Mouse (Mus musculus): ENCODE data around the gene Pxk.

The Pxk gene

DNA sequence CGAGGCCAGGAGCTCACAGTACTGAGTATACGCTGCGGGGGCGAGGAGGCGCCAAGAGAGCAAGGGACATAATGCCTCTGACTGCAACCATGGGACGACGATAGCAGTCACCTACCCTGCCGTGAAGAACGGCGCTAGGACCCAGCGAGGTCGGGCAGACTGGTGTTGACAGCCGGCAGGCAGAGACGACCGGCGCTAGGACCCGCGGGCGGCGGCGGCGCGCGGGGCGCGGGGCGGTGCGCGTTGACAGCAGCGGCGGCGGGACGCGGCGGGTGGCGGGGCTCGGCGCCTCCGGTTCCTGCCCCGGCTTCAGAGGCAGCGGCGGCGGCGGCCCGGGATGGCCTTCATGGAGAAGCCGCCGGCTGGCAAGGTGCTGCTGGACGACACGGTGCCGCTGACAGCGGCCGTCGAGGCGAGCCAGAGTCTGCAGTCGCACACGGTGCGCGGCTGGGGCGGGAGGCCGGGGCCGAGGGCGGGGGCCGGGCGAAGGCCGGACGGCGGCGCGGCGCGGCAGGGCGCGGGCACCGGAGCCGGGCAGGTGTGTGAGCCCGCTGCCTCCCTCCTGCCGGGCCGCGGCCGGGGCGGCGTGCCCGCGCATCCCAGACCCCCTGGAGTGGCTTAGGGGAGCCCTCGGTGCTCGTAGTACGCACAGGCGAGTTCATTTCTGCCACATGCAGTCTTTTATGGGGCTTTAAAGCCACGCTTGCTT is at the start of gene Pxk:
Gene Pxk, plus strand, starts transcription at position 234 of the 709 bp plus-strand sequence.
- peak; percentile 65 for DNase-seq (ENCODE audit: low read depth, low spot score)

DNA sequence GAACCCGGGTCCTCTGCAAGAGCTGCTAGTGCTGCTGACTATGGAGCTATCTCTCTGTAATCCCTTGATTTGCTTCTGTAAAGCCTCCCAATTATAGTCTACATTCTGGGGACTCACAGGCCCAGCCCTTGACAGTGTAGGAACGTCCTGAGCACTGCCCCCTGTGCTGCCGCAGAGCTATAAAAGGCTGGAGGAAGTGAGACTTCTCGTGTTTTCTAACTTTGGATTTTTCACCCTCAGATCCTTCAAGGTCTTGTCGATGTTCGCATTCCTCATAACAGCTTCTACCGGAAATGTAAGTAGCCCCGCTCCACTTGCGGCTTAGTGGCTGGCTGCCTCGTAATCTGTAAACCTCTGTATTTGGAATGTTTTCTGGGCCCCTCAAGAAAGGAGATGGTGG is 48.7 kb upstream of the Pxk start:
- no peak for DNase-seq (ENCODE audit: low read depth, low spot score)

DNA sequence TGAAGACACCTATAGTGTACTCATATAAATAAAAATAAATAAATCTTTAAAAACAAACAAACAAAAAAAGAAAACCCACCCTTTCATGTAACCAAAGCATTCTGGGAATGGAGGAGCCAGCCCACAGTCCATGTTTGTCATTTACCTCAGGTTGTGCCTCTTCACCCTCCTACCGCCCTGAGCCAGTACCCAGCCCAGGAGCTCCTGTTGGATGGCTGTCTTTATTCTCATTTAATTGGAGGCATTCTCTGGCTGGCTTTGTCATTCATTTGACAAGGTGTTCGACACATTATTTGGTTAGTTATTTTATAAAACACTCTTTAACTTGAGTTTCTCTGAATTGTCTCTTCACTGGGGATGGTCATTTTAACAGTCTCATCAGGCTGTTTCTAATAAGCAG is 46.1 kb upstream of the Pxk start:
- peak; percentile 80 for DNase-seq (ENCODE audit: low read depth, low spot score)

DNA sequence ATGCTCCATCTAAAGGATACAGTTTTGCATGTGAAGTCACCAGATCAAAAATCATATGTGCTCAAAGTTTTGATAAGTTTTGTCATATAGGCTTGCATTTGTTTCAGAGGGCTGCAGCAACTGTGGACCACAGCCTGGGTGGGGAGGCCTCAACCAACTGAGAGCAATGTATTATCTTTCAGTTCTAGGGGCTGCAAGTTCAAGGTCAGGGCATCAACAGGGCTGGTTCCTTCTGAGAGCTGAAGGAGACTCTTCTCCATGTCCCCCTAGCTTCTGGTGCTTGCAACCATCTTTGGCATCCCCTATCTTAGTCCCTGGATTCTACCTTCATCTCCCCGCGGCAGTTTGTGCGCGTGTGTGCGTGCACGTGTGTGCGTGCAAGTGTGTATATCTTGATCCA is 45.4 kb upstream of the Pxk start:
- peak; percentile 65 for DNase-seq (ENCODE audit: low read depth, low spot score)

DNA sequence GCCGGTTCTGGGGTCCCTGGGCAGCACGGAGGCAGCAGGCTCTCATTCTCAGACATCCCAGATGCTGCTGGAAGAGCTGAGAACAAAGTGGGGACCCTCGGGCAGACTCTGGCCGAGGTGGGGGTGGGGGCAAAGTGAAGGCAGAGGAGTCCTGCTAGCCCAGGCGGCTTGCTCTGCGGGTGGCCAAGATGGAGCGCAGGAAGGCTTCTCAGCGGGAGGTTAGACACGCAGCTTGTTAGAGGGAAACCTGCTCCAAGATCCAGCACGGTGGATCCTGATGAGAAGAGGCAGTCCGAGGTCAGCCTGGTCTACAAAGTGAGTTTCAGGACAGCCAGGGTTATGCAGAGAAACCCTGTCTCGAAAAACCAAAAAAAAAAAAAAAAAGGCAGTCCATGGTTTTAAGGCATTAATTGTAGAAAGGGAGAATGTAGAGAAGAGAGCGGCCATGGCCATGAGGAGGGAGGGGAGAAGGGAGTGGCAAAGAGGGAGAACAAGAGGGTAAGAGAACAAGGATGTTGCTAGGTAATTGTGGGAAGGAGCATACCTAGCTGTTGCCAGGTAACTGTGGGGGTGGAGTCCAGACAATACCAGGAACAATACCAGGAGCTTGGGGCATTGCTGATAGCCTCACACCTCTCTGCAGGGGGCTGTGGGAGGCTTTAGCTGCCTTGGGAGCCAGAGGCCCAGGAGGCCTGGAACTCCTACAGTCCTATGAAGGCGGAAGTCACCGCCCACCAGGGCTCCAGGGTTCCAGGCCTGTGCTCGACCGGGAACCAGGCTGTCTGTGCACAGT is 43.5 kb upstream of the Pxk start:
- peak; percentile 99 for DNase-seq (ENCODE audit: low read depth, low spot score)

DNA sequence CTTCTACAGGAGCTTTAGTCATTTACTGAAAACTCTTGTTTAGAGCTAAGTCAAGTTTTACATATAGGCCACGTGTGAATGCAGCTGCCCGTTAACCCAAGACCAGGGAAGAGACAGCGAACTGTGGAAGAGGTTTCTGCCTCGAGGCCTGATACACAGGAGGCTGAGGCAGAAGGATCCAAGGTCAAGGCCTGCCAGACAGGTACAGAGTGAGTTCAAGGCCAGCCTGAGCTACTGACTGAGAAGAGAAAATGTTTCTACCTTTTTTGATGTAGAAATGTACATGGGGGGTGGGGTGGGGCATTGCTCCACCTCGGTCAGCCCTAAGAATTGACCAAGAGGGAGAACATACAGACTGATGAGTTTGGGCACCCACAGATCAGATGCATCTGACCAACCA is 41.9 kb upstream of the Pxk start:
- peak; percentile 44 for DNase-seq (ENCODE audit: low read depth, low spot score)

DNA sequence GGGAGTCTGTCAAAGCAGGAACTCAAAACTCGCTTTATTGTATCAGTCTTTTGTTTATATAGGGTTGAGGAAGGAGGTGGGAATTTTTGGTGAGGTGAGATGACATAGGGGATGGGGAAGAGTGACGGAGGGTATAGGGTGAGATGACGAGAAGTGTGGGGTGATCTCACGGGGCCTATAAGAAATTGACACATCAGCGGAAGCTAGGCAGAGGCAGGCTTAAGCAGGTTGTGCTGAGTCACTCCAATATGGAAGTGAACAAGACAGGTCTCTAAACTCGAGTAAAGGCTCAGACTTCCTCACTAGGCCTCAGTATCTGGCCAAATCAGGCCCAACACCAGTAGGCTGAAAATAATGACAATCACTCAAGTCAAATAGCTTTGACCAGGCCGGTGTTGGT is 38.1 kb upstream of the Pxk start:
- peak; percentile 39 for DNase-seq (ENCODE audit: low read depth, low spot score)

DNA sequence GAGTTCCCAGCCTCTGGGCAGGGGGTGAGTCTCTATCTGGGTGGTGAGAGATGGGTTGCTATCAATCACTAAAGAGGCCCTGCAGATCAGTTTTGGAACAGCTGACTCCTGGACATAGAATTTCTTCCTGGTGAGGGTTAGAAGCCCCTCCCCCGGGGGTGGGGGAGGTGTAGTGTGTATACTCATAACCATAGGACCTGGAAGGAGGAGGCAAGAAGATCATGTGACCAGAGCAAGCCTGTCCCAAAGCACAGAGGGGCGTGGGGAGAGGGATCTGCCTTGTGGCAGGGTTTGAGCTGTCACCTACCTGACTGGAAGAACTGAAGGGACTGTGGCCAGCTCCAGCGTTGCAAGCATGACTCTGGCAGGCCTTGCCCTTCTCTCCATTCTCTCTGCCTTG is 35.9 kb upstream of the Pxk start:
- DNase-seq (ENCODE audit: low read depth, low spot score), result peak; percentile 77

DNA sequence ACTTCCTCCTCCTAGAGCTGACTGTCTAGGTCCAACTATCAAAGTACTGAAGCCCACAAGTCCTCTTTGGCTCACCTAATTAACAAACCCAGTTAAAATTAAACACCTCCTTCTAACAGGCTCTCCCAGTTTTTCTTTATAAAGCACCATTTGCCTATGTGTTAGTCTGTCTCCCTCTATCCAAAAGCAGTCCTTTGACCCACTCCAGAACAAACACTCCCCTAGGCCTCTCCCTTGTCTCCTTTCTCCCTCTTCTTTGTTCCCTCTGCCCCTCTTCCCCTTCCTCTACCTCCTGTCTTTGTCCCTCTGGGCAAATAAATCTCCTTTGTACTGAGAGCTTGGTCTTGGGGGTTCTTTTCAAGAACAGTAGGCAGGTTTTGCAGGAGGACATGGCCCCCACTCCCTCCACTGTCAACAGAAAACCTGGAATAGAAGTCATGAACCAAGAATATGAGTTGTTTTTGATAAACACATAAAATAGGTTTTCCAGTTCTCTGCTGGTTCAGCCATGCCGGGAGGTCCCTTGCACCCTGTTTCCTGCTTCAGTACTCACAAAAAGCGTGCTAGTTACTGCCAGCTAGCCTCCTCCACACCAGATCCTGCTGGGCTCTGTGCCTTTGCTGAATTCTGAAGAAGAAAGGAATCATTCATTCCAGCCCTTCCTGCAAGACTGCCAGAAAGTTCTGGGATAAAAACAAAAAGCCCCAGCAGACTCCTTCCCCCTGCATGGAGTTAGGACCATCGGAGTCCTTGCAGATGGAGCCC is 35.3 kb upstream of the Pxk start:
- DNase-seq (ENCODE audit: low read depth, low spot score), result no peak

DNA sequence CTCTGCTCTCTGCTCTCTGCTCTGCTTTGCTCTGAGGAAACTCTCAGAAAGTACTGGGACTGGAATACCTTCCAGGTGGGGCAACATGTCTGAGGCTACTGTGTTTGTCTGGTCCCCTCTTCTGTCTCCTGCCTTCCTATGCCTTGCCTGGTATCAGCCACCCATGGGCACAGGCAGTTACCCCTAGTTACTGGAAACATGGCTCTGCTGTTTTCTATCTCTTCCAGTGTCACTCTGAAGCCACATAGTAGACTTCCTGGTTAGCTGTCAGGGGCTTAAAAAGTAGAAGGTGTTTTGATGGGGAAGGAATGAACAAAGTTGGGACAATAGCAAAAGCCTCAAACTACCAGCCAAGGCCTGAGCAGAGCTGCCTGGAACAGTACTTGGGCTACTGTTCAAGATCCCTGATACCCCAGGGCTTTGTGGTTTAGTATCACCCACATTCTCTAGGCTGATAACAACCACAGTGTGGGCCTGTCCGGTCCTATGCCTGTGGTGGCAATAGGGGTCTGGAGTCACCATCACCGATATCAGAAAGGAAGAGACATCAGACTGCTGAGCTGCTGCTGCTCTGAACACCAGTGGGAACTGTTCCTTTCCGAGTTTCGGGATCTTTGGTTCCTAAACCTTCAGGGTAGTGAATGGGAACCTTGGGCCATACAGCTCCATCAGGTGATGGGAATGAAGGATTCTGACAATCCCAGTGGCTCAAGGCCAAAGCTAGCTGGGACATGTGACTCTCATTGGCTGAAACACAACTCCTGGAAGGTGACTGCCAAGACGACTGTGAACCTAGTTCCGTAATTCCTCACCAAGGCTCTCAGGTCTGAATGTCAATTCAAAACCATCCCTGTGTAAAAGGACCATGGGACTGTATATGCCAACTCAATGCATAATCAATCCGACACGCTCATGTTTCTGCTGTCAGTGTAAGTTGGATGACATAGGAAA is 33.9 kb upstream of the Pxk start:
- DNase-seq (ENCODE audit: low read depth, low spot score), result no peak

DNA sequence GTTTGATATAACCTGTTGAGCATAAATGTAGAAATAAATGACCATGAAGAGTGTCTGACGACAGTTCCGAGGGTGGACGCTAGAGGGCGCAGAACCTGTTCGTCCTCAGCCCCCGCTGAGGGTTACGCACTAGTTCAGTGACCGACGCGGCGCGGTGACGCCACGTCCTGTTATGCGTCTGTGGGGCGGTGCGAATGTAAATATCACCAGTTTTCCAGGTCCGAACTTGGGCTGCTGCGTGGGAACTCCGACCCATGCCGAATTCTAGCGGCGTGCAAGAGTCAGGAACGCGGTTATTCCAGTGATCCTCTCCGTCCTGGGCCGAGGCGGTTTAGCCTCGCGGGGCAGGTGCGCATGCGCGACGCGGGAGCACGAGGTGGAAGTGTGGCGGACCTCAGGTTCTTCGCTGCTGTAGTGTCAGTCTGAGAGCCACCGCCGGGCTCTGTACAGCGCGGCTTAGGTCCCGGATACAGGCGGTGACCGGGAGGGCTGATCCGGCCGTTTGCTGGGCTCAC is 17.8 kb upstream of the Pxk start, which contains the start of gene Rpp14:
Gene Rpp14, plus strand, starts transcription at position 203 of the 515 bp plus-strand sequence.
- DNase-seq (ENCODE audit: low read depth, low spot score), result peak; percentile 96

DNA sequence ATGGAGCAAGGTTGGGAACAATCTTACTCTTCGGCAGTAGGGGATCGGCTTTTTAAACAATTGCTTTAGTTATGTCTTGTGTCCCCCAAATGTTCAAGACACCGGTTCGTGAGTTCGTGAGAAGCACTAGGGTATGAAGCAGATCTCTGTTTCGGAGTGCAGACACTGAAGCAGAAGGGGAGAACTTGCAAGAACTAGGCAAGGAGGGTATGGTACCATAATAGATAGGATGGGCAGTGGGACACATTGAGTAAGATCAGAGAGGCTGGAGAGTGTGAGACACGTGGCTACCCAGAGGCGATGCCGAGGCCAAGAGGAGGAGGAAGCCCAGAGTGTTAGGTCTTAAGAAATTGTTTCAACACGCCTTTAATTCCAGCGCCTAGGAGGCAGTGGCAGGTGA is 17.3 kb upstream of the Pxk start:
- peak; percentile 40 for DNase-seq (ENCODE audit: low read depth, low spot score)

DNA sequence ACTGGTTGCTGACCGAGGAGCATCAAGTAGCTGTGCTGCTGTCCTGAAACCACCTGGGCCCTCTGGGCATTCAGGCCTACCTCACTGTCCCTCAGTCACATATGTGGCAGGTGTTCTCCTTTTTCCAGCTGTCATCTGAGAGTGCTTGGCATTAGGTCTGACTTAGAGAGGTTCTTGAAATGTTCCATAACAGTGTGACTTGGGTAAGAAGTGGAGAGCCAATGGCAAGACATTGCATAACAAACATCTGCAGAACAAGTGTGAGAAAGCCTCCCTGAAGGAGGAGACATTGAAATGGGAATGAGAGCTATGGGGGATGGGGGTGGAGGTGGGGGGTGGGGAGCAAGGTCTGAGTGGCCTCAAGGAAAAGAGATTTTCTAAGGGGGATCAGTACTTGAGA is 15.1 kb upstream of the Pxk start:
- DNase-seq (ENCODE audit: low read depth, low spot score), result no peak

DNA sequence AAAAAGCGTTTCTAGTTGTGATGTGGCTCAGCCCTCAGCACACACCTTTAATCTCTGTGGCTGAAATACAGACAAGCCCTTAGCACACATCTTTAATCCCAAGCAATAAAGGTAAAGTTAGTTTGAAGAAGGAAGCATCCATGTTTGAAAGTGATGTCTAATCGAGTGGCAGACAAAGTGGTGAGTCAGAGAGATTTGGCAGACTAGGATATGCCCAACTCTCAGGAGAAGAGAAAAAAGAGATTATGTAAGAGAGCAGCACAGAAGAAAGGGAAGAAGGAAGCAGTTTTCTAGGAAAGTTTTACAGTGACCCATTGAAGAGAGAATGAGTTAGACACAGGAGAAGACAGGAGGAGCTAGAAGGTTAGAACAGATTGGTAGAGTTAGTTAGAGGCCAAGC is 9.0 kb upstream of the Pxk start:
- no peak for DNase-seq (ENCODE audit: low read depth, low spot score)

DNA sequence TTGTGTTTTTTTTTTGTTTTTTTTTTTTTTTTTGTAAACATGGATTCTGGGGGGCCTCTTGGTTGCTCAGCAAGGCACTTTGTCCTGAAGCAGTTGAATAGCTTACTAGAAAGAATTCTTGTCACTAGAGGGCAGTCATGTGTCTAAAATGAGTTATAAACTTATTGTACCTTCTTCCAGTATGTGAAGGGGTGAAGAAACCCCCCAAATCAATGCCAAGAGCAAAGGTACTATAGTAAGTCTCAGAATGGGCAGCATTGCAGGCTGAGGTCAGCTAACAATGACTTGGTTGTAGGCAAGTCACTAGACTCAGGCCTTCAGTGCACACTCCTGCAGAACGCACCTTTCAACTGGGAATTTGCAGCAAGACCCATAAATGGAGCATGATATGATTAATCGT is 5.4 kb upstream of the Pxk start:
- peak; percentile 54 for DNase-seq (ENCODE audit: low read depth, low spot score)

DNA sequence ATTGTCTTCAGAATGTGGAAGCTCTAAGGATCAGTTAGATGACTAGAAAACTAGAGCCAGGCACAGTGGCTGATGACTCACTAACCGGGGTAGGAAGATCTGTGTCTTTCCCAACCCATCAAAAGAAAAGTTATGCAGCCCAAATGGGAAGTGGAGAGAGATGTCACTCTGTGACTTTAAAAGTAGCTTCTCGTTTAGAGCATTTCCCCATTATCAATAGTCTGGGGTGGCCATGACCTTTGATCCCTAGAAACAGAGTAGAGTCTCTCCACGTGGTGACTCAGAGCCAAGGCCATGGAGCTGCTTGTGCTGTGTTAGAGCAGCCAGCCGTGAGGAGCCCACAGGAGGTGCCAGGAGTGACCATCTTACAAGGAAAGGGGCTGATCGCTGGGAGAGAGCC is 4.6 kb upstream of the Pxk start:
- no peak for DNase-seq (ENCODE audit: low read depth, low spot score)

DNA sequence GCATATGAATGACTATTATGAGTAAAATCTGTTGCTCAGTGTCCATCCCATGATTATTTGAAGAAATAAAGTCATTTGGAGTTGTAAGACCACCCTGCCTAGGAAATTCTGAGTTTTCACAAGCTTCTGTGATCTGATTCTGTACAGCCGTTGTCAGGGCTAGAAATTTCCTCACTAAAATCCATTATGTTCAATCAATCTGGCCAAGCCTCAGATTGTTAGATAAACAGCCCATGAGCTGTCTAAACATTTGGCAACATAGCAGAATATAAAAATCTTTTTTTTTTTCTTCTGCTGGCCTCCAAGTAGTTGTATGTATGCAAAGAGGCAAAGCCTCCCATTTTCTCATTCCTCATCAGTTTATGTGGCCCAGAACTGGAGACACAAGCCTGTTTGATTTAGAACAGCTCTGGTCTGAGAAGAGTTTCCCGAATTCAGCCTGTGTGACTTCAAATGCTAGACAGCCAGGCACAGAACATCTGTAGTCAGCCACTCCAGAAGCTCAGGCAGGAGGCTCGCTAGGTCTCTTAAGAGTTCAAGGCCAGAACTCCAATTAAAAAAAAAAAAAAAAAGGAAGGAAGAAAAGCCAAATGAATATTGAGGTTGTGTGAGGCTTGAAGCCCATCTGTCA is 3.0 kb upstream of the Pxk start:
- DNase-seq (ENCODE audit: low read depth, low spot score), result no peak

DNA sequence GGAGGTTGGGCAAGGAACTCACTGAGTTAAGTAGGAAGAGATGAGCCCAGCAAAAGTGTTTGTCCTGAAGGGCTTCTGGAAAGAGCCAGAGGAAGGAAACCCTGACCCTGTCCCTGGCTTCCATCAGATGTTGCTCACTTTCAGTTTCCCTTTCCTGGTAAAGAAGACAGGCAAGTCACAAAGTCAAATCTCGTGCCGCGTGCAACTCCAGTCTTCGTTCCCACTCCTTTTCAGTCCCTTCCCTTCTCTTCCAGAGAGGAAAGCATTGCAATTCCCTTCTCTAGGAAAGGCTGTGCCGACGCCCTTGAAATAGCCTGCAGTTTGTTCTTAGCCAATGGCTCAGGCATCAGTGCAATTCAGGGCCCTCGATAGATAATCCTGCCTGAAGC is 2.5 kb upstream of the Pxk start:
- peak; percentile 27 for DNase-seq (ENCODE audit: low read depth, low spot score)

DNA sequence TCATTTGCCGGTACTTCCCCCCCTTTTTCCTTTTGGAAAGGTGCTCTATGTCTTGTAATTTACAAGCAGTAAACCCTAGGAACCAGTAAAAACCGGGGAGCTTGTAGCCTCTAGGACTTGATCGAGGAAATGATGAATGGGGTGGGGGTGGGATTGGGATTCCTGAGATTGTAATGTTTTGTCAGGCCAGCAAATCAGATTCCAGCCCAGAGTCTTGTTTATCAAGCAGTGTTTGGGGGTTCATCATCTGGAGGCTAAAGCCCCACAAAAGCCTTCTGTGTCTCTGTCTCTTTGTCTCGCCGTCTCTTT is 630 bp downstream of the Pxk start:
- no peak for DNase-seq (ENCODE audit: low read depth, low spot score)

DNA sequence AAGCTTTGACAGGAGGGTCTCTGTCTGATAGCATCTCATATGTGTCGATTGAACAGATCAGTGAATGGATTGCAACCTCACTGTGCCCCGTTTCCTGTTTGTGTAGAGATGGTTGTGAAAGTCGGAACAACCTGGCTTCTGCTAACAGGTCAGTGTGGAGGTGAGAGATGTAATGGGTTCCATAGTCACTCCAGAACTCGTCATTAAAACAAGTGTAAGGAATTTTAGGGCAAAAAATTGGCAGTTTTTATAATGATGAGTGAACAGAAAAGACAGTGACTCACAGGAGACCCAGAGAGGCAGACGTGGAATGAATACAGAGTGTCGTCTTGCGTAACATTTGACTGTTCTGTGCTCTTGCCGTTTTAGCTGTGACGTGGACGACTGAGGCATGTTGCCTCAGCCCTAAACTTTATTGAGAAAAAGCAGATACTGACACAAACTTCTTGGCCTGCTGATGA is 1.6 kb downstream of the Pxk start:
- DNase-seq (ENCODE audit: low read depth, low spot score), result no peak

DNA sequence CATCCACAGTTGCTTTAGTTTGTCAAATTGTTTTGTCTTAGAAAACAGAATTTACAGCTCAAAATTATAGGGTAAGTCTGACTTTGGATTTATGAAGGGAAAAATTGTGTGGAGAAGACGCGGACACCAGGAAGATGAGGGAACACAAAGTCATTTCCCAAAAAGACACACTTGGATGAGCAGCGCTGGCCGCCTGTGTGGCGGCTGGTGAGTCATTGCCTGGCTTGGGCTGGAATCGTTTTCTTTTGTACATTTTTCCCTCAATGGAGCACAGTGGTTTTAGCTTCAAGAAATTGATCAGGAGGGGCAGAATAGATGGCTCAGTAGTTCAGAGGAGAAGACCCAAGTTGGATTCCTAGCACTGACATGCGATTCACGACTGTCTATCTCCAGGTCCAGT is 3.9 kb downstream of the Pxk start:
- no peak for DNase-seq (ENCODE audit: low read depth, low spot score)
